16 mouse cellular contexts compared by ENCODE assay signal in the genomic region with DNA sequence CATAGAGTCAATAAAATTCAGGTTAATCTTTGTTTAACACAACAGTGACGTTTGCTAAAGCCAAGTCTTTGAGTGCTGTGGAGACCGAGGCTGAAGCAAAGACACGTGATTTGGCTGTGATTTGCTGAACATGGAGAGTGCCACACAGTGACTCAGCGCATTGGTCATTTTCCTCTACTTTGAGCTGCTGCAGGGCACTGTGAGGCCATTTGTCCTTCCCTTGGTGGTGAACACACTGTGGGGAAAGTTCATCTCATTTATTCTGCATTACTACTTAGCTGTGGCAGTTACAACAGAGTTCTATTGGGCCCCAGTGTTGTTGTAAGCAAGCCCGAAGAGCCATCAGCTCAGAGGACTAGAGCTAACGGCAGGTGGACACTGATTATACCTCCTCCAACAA.
DNase-seq lines count a peak whose midpoint lies in the region.
"Had no signal": no experiment of that assay in that cellular context is flagged by ENCODE, and none has a peak within 500 bp of the region (broad histone marks: within the 10 kb centered on the region; RNA-seq: fewer than 3 reads in every experiment).

No protein-coding gene starts in this region.

- DNase-seq in adrenal gland, adult (ENCODE audit: inconsistent age in 2 of 2, low spot score in 1 of 2) = peak; percentile 39 to 81
- DNase-seq in adrenal gland, postnatal 4 days (ENCODE audit: low spot score in 2 of 2) = no peak
- DNase-seq in lung, postnatal 36 days = peak; percentile 27
- no peak for DNase-seq in lung, postnatal 14 days
- peak; percentile 66 for DNase-seq in adrenal gland, postnatal 14 days
- DNase-seq in right cerebral cortex, adult 18-20 months = no peak
- DNase-seq in layer of hippocampus, postnatal 14 days (ENCODE audit: low spot score in 2 of 2) = no peak
- no peak for DNase-seq in layer of hippocampus, adult 8-10 months (ENCODE audit: low spot score in 2 of 2)
- DNase-seq: cerebellum, adult 9-11 months; forebrain, postnatal 0 days; gastrocnemius, adult 2 months; heart, adult 11 months; kidney, adult 9 months; kidney, postnatal 25 days; lung, embryonic 14.5 days; thymus, postnatal 4 days had no signal

Comparison
In these comparisons a context has a peak if more than half of its experiments do, and no peak if none do; other contexts are left out.
1. DNase-seq: peak in adrenal gland, adult (2 of 2), lung, postnatal 36 days (single experiment) and adrenal gland, postnatal 14 days (single experiment); none in adrenal gland, postnatal 4 days (0 of 2), lung, postnatal 14 days (single experiment), right cerebral cortex, adult 18-20 months (single experiment), layer of hippocampus, postnatal 14 days (0 of 2) and layer of hippocampus, adult 8-10 months (0 of 2).